Mouse (Mus musculus): Measurements from ENCODE around the gene Ndrg2.
"Not testable (repeated sequence)": the region's sequence is repeated elsewhere in the genome, so short reads cannot be mapped to it uniquely, and the experiment has no call there.

Ndrg2 gene

DNA sequence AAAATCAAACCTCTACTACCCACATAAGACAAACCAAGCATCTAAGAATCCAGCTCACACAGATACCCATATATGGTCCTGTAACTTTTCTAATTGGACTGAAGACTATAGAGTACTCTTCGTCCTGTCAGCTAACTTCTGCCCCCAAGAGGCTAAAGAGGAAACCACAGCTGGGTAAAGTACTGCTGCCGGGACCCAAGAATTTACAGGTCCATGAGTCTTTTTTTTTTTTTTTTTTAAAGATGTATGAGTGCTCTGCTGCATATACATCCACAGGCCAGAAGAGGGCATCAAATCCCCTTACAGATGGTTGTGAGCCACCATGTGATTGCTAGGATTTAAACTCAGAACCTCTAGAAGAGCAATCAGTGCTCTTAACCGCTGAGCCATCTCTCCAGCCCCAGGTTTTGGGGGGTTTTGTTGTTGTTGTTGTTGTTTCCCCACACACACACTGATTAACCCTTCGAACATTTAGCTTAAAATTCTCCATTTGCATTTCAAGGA is 30.4 kb downstream of the Ndrg2 start:
- DNase-seq (ENCODE audit: extremely low spot score, low read depth, low spot score) = peak; percentile 71

DNA sequence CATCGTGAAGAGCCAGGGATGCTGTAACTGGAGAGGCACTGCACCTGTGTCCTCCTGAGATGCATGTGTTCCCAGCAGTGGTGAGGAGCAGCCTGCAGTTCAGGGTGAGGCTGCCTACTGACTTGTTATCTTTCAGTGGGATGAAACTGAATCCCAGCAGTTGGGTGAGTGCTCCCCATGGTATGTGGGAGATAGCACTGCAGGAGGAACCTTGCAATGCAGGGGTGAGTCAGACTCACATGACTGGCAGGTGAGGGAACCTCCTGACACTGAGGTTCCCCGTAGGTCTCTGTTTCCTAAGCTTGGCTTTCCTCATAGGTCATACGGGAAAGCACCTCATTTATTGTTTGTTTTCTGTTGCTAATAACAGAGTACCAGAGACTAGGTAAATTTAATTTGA is 36.4 kb downstream of the Ndrg2 start:
- DNase-seq (ENCODE audit: extremely low spot score, low read depth, low spot score) = no peak

DNA sequence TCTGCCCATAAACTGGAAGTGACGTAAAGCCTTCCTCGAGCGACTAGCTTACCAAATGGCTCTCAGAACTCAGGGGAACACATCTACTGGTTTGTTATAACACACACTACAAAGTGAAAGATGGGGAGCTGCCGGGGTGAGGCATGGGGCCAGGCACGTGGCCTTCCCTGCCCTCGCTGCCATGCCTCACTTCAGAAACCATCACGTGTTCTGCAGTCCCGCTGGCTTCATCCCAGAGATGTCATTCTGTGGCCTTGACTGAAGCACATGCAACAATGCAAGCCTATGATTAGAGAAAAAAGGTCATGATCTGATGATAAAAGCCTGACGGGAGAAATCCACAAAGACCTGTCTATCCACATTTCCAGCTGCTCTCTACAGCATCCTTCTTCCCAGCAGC is 42.2 kb downstream of the Ndrg2 start:
- no peak for DNase-seq (ENCODE audit: extremely low spot score, low read depth, low spot score)

DNA sequence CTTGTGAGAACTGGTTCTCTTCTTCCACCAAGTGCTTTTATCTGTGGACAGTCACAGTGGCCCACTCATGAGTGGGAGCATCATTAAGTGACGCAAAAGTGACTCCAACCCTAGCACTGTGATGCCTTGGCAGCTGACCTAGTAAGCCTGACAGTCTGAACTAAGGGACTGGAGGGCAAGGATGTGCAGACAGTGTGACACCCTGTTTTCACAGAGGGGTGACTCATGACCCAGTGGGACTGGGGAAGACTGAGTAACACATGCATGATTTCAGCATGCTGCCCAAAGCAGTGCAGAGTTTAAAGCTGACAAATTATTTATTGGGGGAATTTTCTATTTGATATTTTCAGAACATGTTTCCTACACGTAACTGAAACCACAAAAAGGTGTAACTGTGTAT is 43.2 kb downstream of the Ndrg2 start:
- DNase-seq (ENCODE audit: extremely low spot score, low read depth, low spot score) = no peak

DNA sequence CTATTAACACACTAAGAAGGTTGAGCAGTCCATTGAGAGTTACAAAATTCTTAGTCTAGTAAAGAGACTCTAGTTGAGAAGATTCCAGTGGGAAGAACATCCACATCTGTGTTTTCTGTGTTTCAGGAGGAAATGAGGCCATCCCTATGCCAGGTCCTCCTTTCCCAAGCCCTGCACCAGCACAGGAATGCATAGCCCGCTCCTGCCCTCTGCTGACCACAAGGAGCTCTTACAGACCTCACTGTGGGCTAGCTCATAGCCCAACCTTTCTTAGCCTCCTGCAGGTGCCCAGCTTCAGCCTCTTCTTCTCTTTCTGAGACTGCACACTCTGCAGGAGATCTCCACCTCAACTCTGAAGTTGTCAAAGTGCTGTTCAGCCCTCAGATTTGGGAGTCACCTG is 50.4 kb downstream of the Ndrg2 start:
- DNase-seq (ENCODE audit: extremely low spot score, low read depth, low spot score) = not testable (repeated sequence)

DNA sequence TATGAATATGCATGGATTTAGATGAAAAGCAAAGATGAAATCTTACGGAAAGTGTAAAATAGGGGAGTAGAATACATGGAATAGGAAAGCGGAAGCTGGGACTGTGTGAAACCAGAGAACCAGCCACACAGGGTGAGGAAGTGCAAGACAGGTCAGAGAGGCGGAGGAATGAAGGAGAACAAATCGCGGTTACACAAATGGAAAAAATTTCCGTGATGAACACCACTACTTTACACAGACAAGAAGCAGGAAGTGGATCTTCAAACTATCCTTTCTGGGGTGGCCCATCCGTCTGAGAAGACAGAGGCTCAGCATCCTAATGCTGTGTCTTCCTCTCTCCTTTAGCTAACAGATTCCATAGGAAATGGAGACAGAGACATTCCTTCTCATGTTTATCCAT is 58.7 kb downstream of the Ndrg2 start:
- DNase-seq (ENCODE audit: extremely low spot score, low read depth, low spot score) = not testable (repeated sequence)

All from hindlimb bud, embryonic 11.5 days (tissue).